In genomic region chr14:103513473-103513811, GRCm38 (mm10) we compare ENCODE assay signal across 12 mouse cellular contexts. TPM values are rescaled to one million over a fixed set of nuclear protein-coding genes. Genes with fewer than 3 reads are reported as not detected.
DNase-seq lines count a peak whose midpoint lies in the region; ATAC-seq lines count a peak whose summit lies in the region.
"Had no signal": no experiment of that assay in that cellular context is flagged by ENCODE, and none has a peak within 500 bp of the region (broad histone marks: within the 10 kb centered on the region; RNA-seq: fewer than 3 reads in every experiment).

No protein-coding gene starts in this region.

- ATAC-seq in hindbrain, embryonic 12.5 days (ENCODE audit: low FRiP score): no peak
- no peak for ATAC-seq in forebrain, embryonic 13.5 days
- no peak for ATAC-seq in midbrain, embryonic 11.5 days (ENCODE audit: low FRiP score)

- no peaks in the 10 kb centered on the region for H3K27me3 ChIP-seq in hindbrain, embryonic 12.5 days
- H3K27me3 ChIP-seq in hindbrain, embryonic 10.5 days (ENCODE audit: insufficient read depth, poor library complexity, severe bottlenecking): no peaks in the 10 kb centered on the region
- H3K27me3 ChIP-seq in forebrain, embryonic 13.5 days: no peaks in the 10 kb centered on the region
- H3K27me3 ChIP-seq in midbrain, embryonic 11.5 days (ENCODE audit: control insufficient read depth, insufficient read depth, low read length): no peaks in the 10 kb centered on the region

- H3K9me3 ChIP-seq in hindbrain, embryonic 12.5 days (replicated peaks): no peaks in the 10 kb centered on the region
- no peaks in the 10 kb centered on the region for H3K9me3 ChIP-seq in hindbrain, embryonic 10.5 days
- no peaks in the 10 kb centered on the region for H3K9me3 ChIP-seq in forebrain, embryonic 13.5 days (replicated peaks)
- H3K9me3 ChIP-seq in midbrain, embryonic 11.5 days (ENCODE audit: control insufficient read depth, low read length): no peaks in the 10 kb centered on the region

- no peak overlapping the region for H3K4me3 ChIP-seq in hindbrain, embryonic 12.5 days
- H3K4me3 ChIP-seq in hindbrain, embryonic 10.5 days: no peak overlapping the region
- H3K4me3 ChIP-seq in forebrain, embryonic 13.5 days: no peak overlapping the region
- H3K4me3 ChIP-seq in midbrain, embryonic 11.5 days (ENCODE audit: low read depth, low read length): no peak overlapping the region
- H3K4me3 ChIP-seq: myocyte had no signal

- peak overlapping the region; percentile 37 for H3K4me2 ChIP-seq in hindbrain, embryonic 12.5 days (replicated peaks)
- peak overlapping the region; percentile 45 for H3K4me2 ChIP-seq in forebrain, embryonic 13.5 days
- no peak overlapping the region for H3K4me2 ChIP-seq in midbrain, embryonic 11.5 days

- no peaks in the 10 kb centered on the region for H3K36me3 ChIP-seq in hindbrain, embryonic 12.5 days
- H3K36me3 ChIP-seq in hindbrain, embryonic 10.5 days: no peaks in the 10 kb centered on the region
- no peaks in the 10 kb centered on the region for H3K36me3 ChIP-seq in forebrain, embryonic 13.5 days (ENCODE audit: poor library complexity, severe bottlenecking)
- H3K36me3 ChIP-seq in midbrain, embryonic 11.5 days (ENCODE audit: control insufficient read depth, insufficient read depth, low read length): no peaks in the 10 kb centered on the region

- no peak for DNase-seq in hindbrain, embryonic 10.5 days (ENCODE audit: low spot score)
- peak; percentile 46 for DNase-seq in A20 (ENCODE audit: low read depth, low spot score)
- peak; percentile 86 for DNase-seq in midbrain, embryonic 11.5 days (ENCODE audit: low spot score, missing footprints)
- DNase-seq in right cerebral cortex, adult 18-20 months: no peak
- DNase-seq in cerebellum, adult 9-10 months: no peak
- DNase-seq in frontal cortex, postnatal 25 days (ENCODE audit: low spot score in 2 of 2): no peak
- DNase-seq: cerebellum, adult 11 months; left cerebral cortex, postnatal 4 days; thymus, postnatal 36 days had no signal

- H3K27ac ChIP-seq in hindbrain, embryonic 12.5 days: no peak overlapping the region
- H3K27ac ChIP-seq in hindbrain, embryonic 10.5 days: no peak overlapping the region
- H3K27ac ChIP-seq in forebrain, embryonic 13.5 days: no peak overlapping the region
- no peak overlapping the region for H3K27ac ChIP-seq in midbrain, embryonic 11.5 days (ENCODE audit: low read depth, low read length)

- peaks cover 8% of the 10 kb centered on the region for H3K4me1 ChIP-seq in hindbrain, embryonic 12.5 days
- peaks cover 14% of the 10 kb centered on the region for H3K4me1 ChIP-seq in hindbrain, embryonic 10.5 days (replicated peaks)
- peaks cover 14% of the 10 kb centered on the region for H3K4me1 ChIP-seq in forebrain, embryonic 13.5 days
- peaks cover 10% of the 10 kb centered on the region for H3K4me1 ChIP-seq in midbrain, embryonic 11.5 days (ENCODE audit: control insufficient read depth, insufficient read depth, low read length)

- no peak overlapping the region for H3K9ac ChIP-seq in hindbrain, embryonic 12.5 days
- no peak overlapping the region for H3K9ac ChIP-seq in forebrain, embryonic 13.5 days
- H3K9ac ChIP-seq in midbrain, embryonic 11.5 days (ENCODE audit: low read length): no peak overlapping the region

- 66% methylated on average over 7 of the region's 7 CpGs for WGBS in hindbrain, embryonic 12.5 days
- 69% methylated on average over 7 of the region's 7 CpGs for WGBS in hindbrain, embryonic 10.5 days
- WGBS in forebrain, embryonic 13.5 days: 69% methylated on average over 7 of the region's 7 CpGs
- WGBS in midbrain, embryonic 11.5 days: 71% methylated on average over 7 of the region's 7 CpGs

RNA-seq across cellular contexts. Expression of gene Scel, which starts 0.3 kb away (rescaled TPM):
- 0.12 and 0.21 TPM in 2 replicates for polyA plus RNA-seq in hindbrain, embryonic 12.5 days (2016; fragmentation: Nextera tagmentation; extraction: Ambion mirVana)
- polyA plus RNA-seq in hindbrain, embryonic 10.5 days (2016; fragmentation: Nextera tagmentation; extraction: Ambion mirVana): 0.16 and 0.24 TPM in 2 replicates
- 0.10 TPM in 1 of 2 replicates, not detected in the other for polyA plus RNA-seq in forebrain, embryonic 13.5 days (2015; fragmentation: Nextera tagmentation; extraction: Ambion mirVana)
- 0.11 and 0.33 TPM in 2 replicates for polyA plus RNA-seq in midbrain, embryonic 11.5 days (2014; fragmentation: Nextera tagmentation; extraction: Ambion mirVana)
- polyA plus RNA-seq: myocyte had no signal

Comparison
In these comparisons a context has a peak if more than half of its experiments do, and no peak if none do; other contexts are left out.
1. DNase-seq: peak in A20 (single experiment) and midbrain, embryonic 11.5 days (single experiment); none in hindbrain, embryonic 10.5 days (single experiment), right cerebral cortex, adult 18-20 months (single experiment), cerebellum, adult 9-10 months (single experiment) and frontal cortex, postnatal 25 days (0 of 2).